Mouse (Mus musculus) CH12.LX (cell line): ENCODE data around the gene Ifit1bl2.

Source experiments
- CTCF ChIP-seq, 2 experiments: IDR thresholded peaks in 1 of 2; conservative IDR thresholded peaks in 1 of 2; 2 replicates each; pipeline ENCODE4 v1.5.1; 2011 to 2012; ENCODE audit warnings: low read depth in 2 of 2, low read length in 2 of 2, improper control_type of control experiment in 1 of 2, inconsistent platforms in 1 of 2, mild to moderate bottlenecking in 1 of 2, moderate library complexity in 1 of 2
- ELF1 ChIP-seq: IDR thresholded peaks from 2 replicates; pipeline ENCODE4 v1.6.1; 2014; ENCODE audit warnings: low read depth, mild to moderate bottlenecking, inconsistent platforms, low read length, improper control_type of control experiment
- HCFC1 ChIP-seq: IDR thresholded peaks from 2 replicates; pipeline ENCODE4 v1.6.1; 2012; ENCODE audit warnings: low read depth, mild to moderate bottlenecking, inconsistent platforms, low read length, improper control_type of control experiment
- POLR2A ChIP-seq: IDR thresholded peaks from 2 replicates; pipeline ENCODE4 v1.6.1; 2011; ENCODE audit warnings: low read depth, mild to moderate bottlenecking, improper control_type of control experiment, low read length
- TCF12 ChIP-seq: IDR thresholded peaks from 2 replicates; pipeline ENCODE4 v1.6.1; 2014; ENCODE audit warnings: low read depth, mild to moderate bottlenecking, inconsistent platforms, low read length, improper control_type of control experiment

DNA sequence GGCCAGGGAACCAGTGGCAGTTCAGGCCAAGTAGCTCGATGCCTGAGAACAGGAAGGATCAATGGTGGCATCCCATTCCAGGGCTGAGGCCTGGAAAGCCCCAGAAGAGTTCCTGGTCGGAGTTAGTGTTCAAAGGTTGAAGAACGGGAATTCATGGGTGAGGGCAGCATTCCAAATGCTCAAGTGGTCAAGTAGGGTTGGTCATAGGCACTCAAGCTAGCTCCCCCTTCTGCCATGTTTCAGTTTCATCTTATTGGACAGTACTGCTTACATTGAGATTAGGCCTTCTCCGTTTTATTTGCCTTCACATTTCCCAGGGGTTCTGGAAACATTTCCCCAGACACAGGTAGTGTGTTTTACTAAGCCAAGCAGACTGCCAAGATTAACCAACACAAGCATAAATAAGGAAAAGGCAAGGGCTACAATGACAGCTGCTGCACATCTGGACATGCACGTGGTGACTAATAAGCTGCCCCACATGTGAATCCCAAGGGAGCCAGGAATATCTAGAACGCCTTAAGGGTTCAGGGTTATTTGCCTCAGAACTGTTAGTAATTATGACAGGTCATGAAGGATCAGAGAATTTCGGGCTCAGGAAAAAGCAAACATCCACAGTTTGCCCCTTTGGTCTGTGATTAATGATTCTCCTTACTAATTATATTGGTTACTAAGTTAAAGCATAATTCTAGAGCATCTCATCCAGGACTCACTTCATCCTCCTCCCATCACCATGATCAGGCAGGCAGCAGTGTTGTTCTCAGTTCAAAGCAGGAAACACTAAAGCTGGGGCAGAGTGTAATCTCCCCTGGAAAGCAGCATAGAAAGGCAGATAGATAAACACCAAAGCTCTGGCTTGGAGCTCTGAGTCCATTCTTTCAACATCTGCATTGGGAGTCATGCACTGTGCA lies 71.3 kb downstream of the Ifit1bl2 start:
- TF ChIP-seq POLR2A (no peak), TCF12 (no peak), ELF1 (no peak), HCFC1 (no peak), CTCF (conservative IDR thresholded peaks at IDR 0.05 in 1 of 2, IDR thresholded peaks at IDR 0.05 in 1 of 2; ENCODE audit: low read depth in 2 of 2, low read length in 2 of 2) (no peak)
